Mouse (Mus musculus): ENCODE measurements around the gene Espnl.

The Espnl gene

GRCm38 (mm10) chr1:91373414-91373835, 51.5 kb downstream of the Espnl start:
- in situ Hi-C loops (cut with MboI; ENCODE audit: low sequenced_read_pairs): no loop called here

DNA sequence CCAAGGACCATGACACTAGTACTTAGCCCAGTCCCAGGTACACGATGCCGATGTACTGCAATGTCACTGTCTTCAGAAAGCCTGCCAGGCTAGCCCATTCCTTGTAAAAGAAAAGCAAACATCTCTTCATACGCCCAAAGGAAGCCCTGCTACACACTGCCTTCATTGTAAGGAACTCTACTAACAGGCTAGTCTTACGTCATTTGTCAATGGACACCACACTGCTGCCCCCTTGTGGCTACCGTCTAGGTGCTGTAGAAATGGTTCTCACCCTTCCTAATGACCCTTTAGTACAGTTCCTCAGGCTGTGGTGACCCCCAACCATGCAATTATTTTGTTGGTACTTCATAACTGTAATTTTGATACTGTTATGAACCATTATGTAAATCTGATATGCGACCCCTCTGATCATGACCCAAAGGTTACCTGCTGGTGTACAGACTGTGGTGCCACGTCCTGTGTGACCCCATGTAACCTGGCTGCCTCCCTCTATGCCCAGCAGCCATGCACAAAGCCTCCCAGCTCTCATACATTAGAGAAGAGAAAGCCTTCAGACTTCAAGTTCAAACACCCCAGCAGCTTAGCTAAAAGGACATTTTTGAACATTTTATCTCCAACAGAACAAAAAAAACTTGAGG, 58.7 kb downstream of the Espnl start:
- in situ Hi-C loops (cut with MboI; ENCODE audit: low sequenced_read_pairs): no loop called here

DNA sequence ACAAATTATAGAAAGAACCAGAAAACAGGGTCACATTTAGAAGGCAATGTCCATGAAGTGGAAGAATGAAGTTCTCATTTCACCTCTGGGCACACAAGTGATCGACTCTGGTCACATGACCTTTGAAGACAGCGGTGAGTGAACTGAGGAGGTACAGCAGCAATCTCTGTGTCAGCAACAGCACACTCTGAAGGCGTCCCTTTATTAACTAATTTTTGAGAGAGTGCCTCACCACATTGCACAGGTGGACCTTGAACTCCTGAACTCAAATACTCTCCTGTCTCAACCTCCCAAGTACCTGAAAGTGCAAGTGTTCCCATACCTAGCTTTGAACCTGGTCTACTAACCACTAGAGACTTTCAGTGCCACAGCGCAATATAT, 59.2 kb downstream of the Espnl start:
- in situ Hi-C loops (cut with MboI; ENCODE audit: low sequenced_read_pairs): no loop called here

- in situ Hi-C loops (cut with MboI; ENCODE audit: low sequenced_read_pairs): no loop called here
These were observed 68.5 kb downstream of the Espnl start for GRCm38 (mm10) chr1:91390369-91390768.

DNA sequence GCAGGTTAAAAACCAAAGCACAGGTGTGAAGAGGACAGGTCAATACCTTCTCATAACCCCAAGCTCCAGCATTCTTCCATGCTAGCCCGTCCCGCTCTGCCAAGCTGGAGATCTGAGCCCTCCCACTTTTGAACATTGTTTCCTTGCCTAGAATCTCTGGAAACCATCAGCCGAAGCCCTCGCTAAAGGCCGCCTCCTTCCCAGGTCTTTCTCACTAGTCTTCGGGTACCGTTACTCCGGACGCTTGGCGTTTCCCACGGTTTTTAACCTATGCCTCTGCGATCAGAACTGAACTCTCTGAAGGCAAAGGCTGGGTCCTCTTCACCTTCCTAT, 76.0 kb downstream of the Espnl start:
- in situ Hi-C loops (cut with MboI; ENCODE audit: low sequenced_read_pairs): no loop called here

All from CH12F3 (cell line).